Mouse (Mus musculus) left cerebral cortex, adult 6 months (tissue): ENCODE measurements around the gene Vangl1. TPM values are rescaled to one million over a fixed set of nuclear protein-coding genes. Genes with fewer than 3 reads are reported as not detected.

Source experiments
- long read RNA-seq, 2 experiments: library from polyadenylated mRNA; unstranded; transcript quantifications; one replicate each; pipeline ENCODE4 v2.0.0; 2019 to 2020
- polyA plus RNA-seq: library from polyadenylated mRNA; unstranded; fragments of <200 nt; fragmentation: Nextera tagmentation; gene quantifications from 2 replicates; pipeline ENCODE4 v1.2.3, GENCODE M21; 2021

Vangl1 gene
- polyA plus RNA-seq: 3.1 and 4.1 TPM in 2 replicates
- long read RNA-seq, experiment 1, full-length matches to known transcripts: 2 of 3 reads
- long read RNA-seq, experiment 1, partial matches to known transcripts: 1 of 3 reads
- long read RNA-seq, experiment 1, other reads (novel, unspliced or antisense): 0 of 3 reads
- long read RNA-seq, experiment 2, partial matches to known transcripts: 1 of 3 reads
- long read RNA-seq, experiment 2, other reads (novel, unspliced or antisense): 2 of 3 reads

DNA sequence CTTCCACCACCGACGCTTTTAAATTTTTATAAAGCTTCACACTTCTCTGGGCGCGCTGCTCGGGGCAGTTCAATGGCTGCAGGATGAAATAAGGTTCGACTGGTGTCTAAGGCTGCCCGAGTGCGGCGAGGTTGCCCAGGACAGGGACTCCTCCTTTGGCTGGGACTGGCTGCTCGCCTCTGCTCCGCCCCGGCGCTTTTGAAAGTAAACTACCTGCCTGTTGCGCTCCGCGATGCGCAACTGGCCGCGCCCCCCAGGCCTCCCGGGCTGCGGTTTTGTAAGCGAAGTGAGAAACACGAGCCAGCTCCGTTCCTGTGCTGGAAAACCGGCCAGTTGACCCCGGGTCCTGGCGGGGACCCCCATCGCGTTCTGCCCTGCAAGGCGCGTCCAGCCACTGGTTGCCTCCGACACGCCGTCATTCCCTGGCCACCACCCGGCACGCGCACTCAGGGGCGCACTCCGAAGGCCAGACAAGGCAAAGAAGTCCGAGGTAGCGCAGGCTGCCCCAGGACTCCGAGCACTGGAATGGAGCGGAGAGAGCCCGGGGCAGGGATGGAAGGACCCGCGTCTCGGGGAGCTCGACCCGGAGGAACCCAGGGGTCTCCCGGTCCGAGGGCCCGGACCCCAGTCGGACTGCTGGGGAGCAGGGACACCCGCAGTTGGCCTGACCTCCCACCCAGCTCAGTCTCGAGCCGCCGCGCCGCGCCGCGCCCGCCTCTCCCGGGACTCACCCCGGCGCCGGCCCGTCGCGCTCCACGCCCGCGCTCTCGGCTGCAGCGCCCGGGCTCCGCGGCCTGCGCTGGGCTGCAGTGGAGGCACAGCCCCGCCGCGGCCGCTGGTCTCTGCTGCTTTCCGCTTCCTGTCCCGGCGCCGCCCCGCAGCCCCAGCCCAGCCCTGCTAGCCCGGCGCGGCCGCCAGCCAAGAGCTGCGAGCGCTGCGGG is at the start of gene Vangl1:
Vangl1 (minus strand) TSS at position 913 of the 941 bp plus-strand sequence.

Other genes with a start within 250 kb of the Vangl1 start
- 0.03 and 0.10 TPM in 2 replicates for gene Nhlh2, start 194.6 kb downstream of the Vangl1 start, polyA plus RNA-seq
- 0.80 and 0.88 TPM in 2 replicates for gene Casq2, start 118.3 kb downstream of the Vangl1 start, polyA plus RNA-seq